Mouse (Mus musculus) embryonic facial prominence, embryonic 11.5 days (tissue): ENCODE data around the gene Vps18. TPM values are rescaled to one million over a fixed set of nuclear protein-coding genes. Genes with fewer than 3 reads are reported as not detected.

Source experiments
- ATAC-seq: fragments of 200-750 bp; cut with Nextera tagmentation; replicated peaks from 2 replicates; pipeline ENCODE4 v1.8.0; 2017; ENCODE audit warnings: low read depth; ENCODE audit not compliant: insufficient number of reproducible peaks, low FRiP score, low TSS enrichment
- DNase-seq: peaks from one replicate; pipeline ENCODE4 v3.0.0-alpha.2; 2015; ENCODE audit warnings: low spot score
- H3K27ac ChIP-seq: fragments of 300-500 bp; sonication (generic); replicated peaks from 2 replicates; pipeline ENCODE4 v1.5.1; 2014; ENCODE audit warnings: mild to moderate bottlenecking, low read depth, low read length, control low read depth
- H3K27me3 ChIP-seq: fragments of 300-500 bp; sonication (generic); 2 replicates; pipeline ENCODE4 v1.6.1; 2014; ENCODE audit warnings: mild to moderate bottlenecking, low read length, moderate library complexity, mixed read lengths; ENCODE audit not compliant: control insufficient read depth, insufficient read depth
- H3K36me3 ChIP-seq: fragments of 300-500 bp; sonication (generic); replicated peaks from 2 replicates; pipeline ENCODE4 v1.6.1; 2014; ENCODE audit warnings: low read depth, mild to moderate bottlenecking, low read length, moderate library complexity, mixed read lengths; ENCODE audit not compliant: control insufficient read depth, insufficient read depth
- H3K4me1 ChIP-seq: fragments of 300-500 bp; sonication (generic); 2 replicates; pipeline ENCODE4 v1.6.1; 2014; ENCODE audit warnings: low read length, mixed read lengths; ENCODE audit not compliant: control insufficient read depth, insufficient read depth
- H3K4me2 ChIP-seq: fragments of 300-500 bp; sonication (generic); 2 replicates; pipeline ENCODE4 v1.6.1; 2014; ENCODE audit warnings: low read depth, mild to moderate bottlenecking, control low read depth, low read length, moderate library complexity
- H3K4me3 ChIP-seq: fragments of 300-500 bp; sonication (generic); 2 replicates; pipeline ENCODE4 v1.5.1; 2014; ENCODE audit warnings: low read depth, low read length, control low read depth
- H3K9ac ChIP-seq: fragments of 300-500 bp; sonication (generic); replicated peaks from 2 replicates; pipeline ENCODE4 v1.6.1; 2014; ENCODE audit warnings: mild to moderate bottlenecking, control low read depth, low read length
- H3K9me3 ChIP-seq: fragments of 300-500 bp; sonication (generic); replicated peaks from 2 replicates; pipeline ENCODE4 v1.6.1; 2016; ENCODE audit warnings: mild to moderate bottlenecking, low read length, inconsistent platforms, mixed read lengths; ENCODE audit not compliant: control insufficient read depth
- WGBS: fragments of 180-500 bp; shearing (Covaris S2); extraction: QIAGEN DNeasy Blood & Tissue Kit; methylation state at CpG from one replicate; pipeline ENCODE4 v1.1.7; 2014; 5-methylcytosine and 5-hydroxymethylcytosine counted together
- polyA plus RNA-seq: library from polyadenylated mRNA; unstranded; fragments of >200 nt; fragmentation: Nextera tagmentation; extraction: Ambion mirVana; gene quantifications from 2 replicates; pipeline ENCODE4 v1.2.1, GENCODE M21; 2014

The Vps18 gene
- polyA plus RNA-seq, 1 experiment from 2014 or later, result 9.2 TPM

DNA sequence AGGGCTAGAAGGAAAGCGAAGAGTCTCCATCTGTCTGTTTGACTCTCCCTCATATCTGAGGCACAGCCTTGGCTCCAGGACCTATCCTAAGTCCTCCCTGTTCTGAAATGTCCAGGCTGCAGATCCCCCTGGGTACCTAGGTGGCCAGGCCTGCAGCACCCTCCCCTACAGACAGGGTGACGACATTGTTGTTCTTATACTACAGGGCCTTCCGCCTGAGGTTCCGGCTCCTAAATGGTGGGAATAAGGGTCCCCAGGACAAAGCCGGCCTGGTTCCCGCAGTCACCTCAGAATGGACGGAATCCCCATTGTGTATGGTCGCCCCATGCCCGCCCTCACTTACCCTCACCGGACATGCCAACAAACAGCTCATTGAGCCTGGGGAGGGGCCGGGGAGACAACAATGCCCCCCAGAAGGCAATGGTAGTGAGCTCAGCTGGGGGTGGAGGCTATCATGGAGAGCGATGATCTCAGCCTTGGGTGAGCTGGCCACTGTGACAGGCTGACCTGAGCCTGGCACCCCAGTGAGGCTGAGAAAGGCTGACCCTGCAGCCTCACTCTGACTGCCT, 26.3 kb downstream of the Vps18 start:
- Histone ChIP-seq H3K4me3 (no peak overlapping the region), H3K9me3 (no peaks in the 10 kb centered on the region), H3K27ac (no peak overlapping the region), H3K4me2 (no peak overlapping the region), H3K27me3 (no peaks in the 10 kb centered on the region), H3K4me1 (no peaks in the 10 kb centered on the region), H3K36me3 (no peaks in the 10 kb centered on the region), H3K9ac (no peak overlapping the region)
- ATAC-seq (no peak), DNase-seq (no peak)
- WGBS, result 74% methylated on average over 12 of the region's 12 CpGs

DNA sequence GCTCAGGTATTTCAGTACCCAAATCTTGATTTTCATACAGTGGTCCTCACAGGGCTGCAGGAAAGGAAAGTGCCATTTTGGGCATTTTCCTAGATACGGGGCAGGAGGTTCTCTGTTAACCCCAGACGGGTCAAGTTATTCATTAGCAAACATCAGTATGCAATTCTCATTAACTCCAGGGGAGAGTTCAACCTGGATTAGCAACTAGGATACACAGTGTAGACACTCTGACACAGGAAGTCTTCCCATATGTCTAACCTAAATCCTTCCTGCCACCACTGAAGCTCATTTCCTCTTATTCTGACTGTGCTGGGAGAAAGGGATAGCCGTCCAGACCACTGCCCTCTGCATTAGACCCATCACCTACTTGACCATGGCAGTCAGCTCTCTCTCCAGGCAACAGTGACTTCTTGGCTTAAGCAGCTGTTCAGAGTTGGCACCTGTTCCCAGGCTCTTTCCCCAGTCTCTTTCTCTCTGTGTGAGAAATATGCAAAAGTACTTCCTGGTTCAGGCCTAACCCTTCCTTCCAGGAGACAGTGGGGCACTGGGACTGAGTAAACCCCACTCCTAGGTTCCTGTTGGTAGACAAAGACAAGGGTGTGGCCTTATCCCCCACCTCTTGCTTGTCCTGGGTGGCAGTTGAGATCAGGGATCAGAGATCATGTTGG, 29.6 kb downstream of the Vps18 start:
- no peaks in the 10 kb centered on the region for H3K36me3 ChIP-seq
- no peak for ATAC-seq

DNA sequence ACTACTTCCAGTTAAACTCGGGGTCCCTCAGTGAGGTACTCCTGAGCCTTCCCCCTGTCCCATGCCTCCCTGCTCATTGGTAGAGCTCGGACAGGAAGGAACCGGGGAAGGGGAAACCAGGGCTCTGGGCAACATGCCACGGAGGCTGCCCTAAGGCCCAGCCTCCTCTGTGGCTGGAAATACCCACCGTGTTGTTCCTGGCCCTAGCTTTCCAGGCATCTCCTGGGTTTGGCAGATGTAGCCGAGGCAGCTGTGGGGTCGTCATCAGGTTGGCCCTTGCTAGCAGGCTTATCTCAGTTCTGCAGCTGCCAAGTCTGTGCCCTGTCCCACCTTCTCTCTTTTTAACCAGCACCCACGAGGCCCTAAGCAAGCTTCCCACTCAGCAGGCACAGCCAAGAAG, 32.0 kb downstream of the Vps18 start:
- Histone ChIP-seq H3K4me1 (peaks cover 9% of the 10 kb centered on the region), H3K4me2 (no peak overlapping the region), H3K27me3 (peaks cover 51% of the 10 kb centered on the region), H3K9me3 (no peaks in the 10 kb centered on the region), H3K4me3 (no peak overlapping the region), H3K9ac (no peak overlapping the region), H3K36me3 (no peaks in the 10 kb centered on the region), H3K27ac (no peak overlapping the region)
- no peak for ATAC-seq
- 70% methylated on average over 8 of the region's 8 CpGs for WGBS
- no peak for DNase-seq

More for the DNA sequence above, 29.6 kb downstream of the Vps18 start:
- no peaks in the 10 kb centered on the region for H3K9me3 ChIP-seq
- no peak overlapping the region for H3K4me3 ChIP-seq
- DNase-seq, result no peak
- H3K4me1 ChIP-seq, result peaks cover 5% of the 10 kb centered on the region
- peaks cover 29% of the 10 kb centered on the region for H3K27me3 ChIP-seq
- H3K9ac ChIP-seq, result no peak overlapping the region
- no peak overlapping the region for H3K27ac ChIP-seq
- H3K4me2 ChIP-seq, result no peak overlapping the region
- WGBS, result 67% methylated on average over 3 of the region's 3 CpGs

DNA sequence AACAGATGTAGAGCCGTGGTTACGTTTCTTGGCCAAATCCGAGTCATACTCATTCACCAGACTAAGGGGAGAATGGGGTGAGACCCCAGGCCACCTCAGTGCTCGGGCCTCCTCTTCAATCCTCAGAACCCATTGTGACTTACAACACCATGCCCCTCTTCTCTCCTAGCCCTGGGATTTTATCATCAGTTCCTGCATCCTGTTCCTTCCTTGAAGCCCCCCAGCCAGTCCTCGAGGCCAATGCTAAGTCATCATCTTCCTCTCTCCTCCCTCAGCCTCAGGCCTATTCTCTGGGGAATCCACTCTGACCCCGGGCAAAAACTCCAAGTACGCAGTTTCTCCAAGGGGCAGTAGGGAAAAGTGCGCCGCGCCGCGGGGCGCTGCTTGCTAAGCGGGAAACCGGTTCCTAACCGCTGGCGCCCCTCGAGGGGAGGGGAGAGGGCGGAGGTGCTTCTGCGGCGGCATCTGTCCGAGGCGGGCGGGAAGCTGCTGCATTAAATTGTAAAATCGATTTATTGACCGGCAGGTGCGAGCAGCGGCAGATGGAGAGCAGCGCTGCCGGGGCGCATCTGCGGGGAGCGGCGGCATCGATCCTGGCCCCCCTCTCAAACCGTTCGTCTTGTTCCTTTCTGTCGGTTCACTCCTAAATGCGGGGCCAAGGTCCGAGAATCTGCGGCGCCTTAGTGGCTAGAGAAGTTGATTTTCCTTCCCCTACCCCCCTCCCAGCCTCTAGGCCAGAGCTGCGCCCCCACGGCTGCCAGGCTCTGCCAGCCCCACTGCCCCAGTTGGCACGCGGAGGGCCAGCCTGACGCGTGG, 33.4 kb downstream of the Vps18 start:
- peak; percentile 53 for DNase-seq
- Histone ChIP-seq H3K9me3 (no peaks in the 10 kb centered on the region), H3K27me3 (peaks cover 66% of the 10 kb centered on the region), H3K4me1 (peaks cover 13% of the 10 kb centered on the region), H3K27ac (no peak overlapping the region), H3K9ac (peak overlapping the region; percentile 43), H3K36me3 (no peaks in the 10 kb centered on the region), H3K4me3 (peak overlapping the region; percentile 34), H3K4me2 (peak overlapping the region; percentile 61)
- ATAC-seq, result 0 out of 2 replicates have a peak, but pooled peaks have one; percentile 14
- 3% methylated on average over 48 of the region's 48 CpGs for WGBS

DNA sequence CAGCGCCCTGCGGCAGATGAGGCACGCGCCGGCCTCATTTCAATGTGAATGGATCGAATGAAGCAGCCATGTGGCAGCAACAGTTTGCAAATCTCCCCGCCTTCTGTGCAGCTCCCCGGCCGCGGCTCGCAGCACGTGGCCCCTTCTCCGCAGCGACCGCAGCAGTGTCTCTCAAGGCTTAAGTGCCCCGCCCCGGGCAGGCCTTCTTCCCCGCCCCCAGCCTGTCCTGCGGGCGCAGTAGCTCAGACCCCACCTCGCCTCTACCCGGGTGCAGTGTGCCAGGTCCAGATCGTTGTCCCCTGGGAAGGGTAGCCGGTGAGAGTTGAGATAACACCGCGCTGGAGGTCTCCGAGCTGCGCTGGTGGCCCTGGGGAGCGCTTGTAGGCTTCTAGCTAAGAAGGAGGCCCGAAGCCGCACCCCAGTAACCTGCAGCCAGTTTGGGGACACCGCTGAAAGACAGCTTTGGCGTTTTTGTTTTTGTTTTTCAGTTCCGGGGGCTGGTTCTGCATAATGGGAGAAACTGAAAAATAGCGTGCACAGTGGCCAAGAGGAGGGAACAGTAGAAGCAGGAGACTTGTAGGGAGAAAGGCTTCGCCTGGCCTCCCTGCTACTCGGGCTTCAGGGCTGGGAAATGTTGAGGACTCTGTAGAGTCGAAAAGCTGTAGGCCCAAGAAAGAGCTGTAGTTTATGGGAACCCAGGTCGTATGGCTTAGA, 34.2 kb downstream of the Vps18 start:
- H3K9ac ChIP-seq, result peak overlapping the region; percentile 43
- H3K27me3 ChIP-seq, result peaks cover 71% of the 10 kb centered on the region
- ATAC-seq (peak; percentile 27; the same call in 1 of the 2 replicates), DNase-seq (peak; percentile 70)
- H3K4me2 ChIP-seq, result peak overlapping the region; percentile 61
- H3K27ac ChIP-seq, result no peak overlapping the region
- 4% methylated on average over 39 of the region's 39 CpGs for WGBS
- H3K9me3 ChIP-seq, result no peaks in the 10 kb centered on the region
- H3K4me1 ChIP-seq, result peaks cover 13% of the 10 kb centered on the region
- no peaks in the 10 kb centered on the region for H3K36me3 ChIP-seq
- H3K4me3 ChIP-seq, result peak overlapping the region; percentile 34

DNA sequence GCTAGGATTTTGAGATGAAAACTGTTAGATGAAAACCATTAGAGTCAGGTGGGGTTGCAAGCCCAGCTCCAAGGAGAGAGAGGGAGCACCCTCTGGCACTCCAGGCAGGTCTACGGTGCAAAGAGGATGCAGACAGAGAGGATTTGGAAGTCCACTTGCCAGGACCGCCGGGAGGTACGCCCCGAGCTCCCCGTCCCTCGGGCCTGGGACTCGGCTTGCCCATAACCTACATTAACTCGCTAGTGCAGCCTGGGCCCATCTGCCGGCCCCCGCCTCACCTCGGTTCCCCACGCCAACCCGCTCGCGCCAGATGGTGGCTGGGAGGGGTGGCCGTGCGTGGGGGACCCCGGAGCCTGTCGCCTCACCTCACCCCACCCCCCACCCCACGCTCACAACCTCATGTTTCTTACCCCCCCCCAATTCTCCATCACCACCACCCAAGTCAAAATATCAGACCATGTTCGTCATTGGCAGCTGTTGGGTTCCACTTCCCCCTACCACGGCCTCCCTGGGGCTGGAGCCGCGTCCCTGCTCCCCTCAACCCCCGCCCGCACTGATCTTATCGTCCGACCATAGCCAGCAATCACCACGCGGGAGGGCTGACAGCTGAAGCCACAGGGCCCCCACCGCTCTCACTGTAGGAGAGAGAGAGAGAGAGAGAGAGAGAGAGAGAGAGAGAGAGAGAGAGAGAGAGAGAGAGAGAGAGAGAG, 35.5 kb downstream of the Vps18 start:
- Histone ChIP-seq H3K27me3 (peaks cover 83% of the 10 kb centered on the region), H3K4me3 (peak overlapping the region; percentile 26; the same call in 1 of the 2 replicates)

DNA sequence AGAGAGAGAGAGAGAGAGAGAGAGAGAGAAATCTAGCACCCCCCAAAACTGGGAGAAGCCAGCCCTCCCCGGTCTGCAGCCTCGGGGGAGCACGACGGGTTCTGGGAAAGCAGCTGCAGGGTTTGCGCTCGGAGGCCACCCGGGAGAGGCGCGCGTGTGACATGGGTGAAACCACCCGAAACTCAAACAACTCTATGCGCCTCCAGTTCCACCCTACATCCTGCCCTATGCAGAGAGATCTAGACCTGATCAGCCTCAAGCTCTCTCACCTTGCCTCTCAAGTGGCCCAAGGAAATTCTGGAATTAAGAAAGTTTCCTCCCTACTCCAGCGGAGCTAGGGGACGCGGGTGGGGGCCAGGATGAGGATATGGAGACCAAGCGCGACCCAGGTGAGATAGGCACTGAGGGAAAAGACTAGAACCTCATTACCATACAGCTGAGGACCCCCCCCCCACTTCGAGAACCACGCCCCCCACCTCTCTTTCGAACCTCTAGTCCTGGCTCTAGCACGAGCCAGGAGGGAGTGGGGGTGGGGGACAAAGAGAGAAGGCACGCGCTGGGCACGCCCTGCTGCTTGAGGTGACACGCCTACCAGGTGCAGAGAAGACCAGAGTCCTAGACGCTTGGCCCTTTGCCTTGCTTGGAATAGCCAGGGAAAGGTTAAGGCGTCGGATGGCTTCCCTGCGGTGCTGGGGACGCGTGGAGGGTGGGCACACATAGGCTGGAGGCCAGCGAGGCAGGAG, 36.2 kb downstream of the Vps18 start:
- ATAC-seq, result no peak
- Histone ChIP-seq H3K4me1 (peaks cover 13% of the 10 kb centered on the region), H3K4me3 (peak overlapping the region; percentile 26), H3K27ac (no peak overlapping the region), H3K27me3 (peaks cover 87% of the 10 kb centered on the region), H3K36me3 (no peaks in the 10 kb centered on the region), H3K4me2 (peak overlapping the region; percentile 69), H3K9ac (no peak overlapping the region), H3K9me3 (no peaks in the 10 kb centered on the region)
- DNase-seq, result no peak
- under 1% methylated on average over 32 of the region's 32 CpGs for WGBS

More for the DNA sequence above, 35.5 kb downstream of the Vps18 start:
- ATAC-seq (no peak), DNase-seq (no peak)
- H3K9ac ChIP-seq, result no peak overlapping the region
- H3K36me3 ChIP-seq, result no peaks in the 10 kb centered on the region
- H3K4me2 ChIP-seq, result peak overlapping the region; percentile 69
- H3K9me3 ChIP-seq, result no peaks in the 10 kb centered on the region
- peaks cover 13% of the 10 kb centered on the region for H3K4me1 ChIP-seq
- H3K27ac ChIP-seq, result no peak overlapping the region
- WGBS, result 1% methylated on average over 32 of the region's 32 CpGs
